Mouse (Mus musculus): Measurements from ENCODE around the gene Zfp101.

DNA sequence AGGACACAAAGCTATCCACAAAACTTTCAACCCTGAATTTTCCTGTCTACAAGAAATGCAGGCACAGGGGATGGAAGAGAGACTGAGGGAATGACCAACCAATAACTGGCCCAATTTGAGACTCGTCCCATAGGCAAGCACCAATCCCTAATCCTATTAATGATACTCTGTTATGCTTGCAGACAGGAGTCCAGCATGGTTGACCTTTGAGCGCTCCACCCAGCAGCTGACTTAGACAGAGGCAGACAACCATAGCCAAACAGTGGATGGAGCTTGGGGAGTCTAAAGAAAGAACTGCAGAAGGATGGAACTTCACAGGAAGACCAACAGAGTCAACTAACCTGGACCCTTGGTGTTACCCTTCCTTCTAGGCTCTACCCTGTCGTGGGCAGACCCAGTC lies 21.6 kb downstream of the Zfp101 start:
- TF ChIP-seq MAFK (IDR thresholded peaks at IDR 0.05; ENCODE audit: insufficient read depth, low read depth, low read length) (no peak), CHD2 (IDR thresholded peaks at IDR 0.05; ENCODE audit: low read depth, low read length) (no peak), HCFC1 (IDR thresholded peaks at IDR 0.05; ENCODE audit: borderline replicate concordance, insufficient read depth, low read length) (no peak), ZC3H11A (IDR thresholded peaks at IDR 0.05; ENCODE audit: borderline replicate concordance, low read depth, low read length) (no peak), ZNF384 (IDR thresholded peaks at IDR 0.05; ENCODE audit: low read depth, low read length) (no peak)
